Mouse (Mus musculus) MEL (cell line): ENCODE results near the gene Ttc24. TPM values are rescaled to one million over a fixed set of nuclear protein-coding genes. Genes with fewer than 3 reads are reported as not detected.
A peak's percentile ranks its signal among the peaks of the same experiment; 100 is the strongest.

Source experiments
- DNase-seq: peaks from one replicate; pipeline ENCODE4 v3.0.0; 2011; ENCODE audit warnings: low read depth, low spot score
- H3K27ac ChIP-seq: 2 replicates; pipeline ENCODE4 v1.5.1; 2012; ENCODE audit warnings: low read depth, mild to moderate bottlenecking, control low read depth, low read length, moderate library complexity; ENCODE audit not compliant: control insufficient read depth
- H3K27me3 ChIP-seq, 2 experiments: fragments of 150-350 bp in 1 of 2; sonication (generic) in 1 of 2; 2 replicates each; pipeline ENCODE4 v1.6.1; 2012; ENCODE audit warnings: low read length in 2 of 2, mild to moderate bottlenecking in 2 of 2, improper control_type of control experiment in 1 of 2, moderate library complexity in 1 of 2; ENCODE audit not compliant: insufficient read depth in 2 of 2, control insufficient read depth in 1 of 2
- H3K36me3 ChIP-seq, 2 experiments: 2 replicates each; pipeline ENCODE4 v1.6.1; 2012 to 2014; ENCODE audit warnings: low read length in 2 of 2, improper control_type of control experiment in 1 of 2, inconsistent platforms in 1 of 2, mild to moderate bottlenecking in 1 of 2; ENCODE audit not compliant: insufficient read depth in 2 of 2, control insufficient read depth in 1 of 2
- H3K4me1 ChIP-seq, 2 experiments: fragments of 150-350 bp in 1 of 2; sonication (generic) in 1 of 2; 2 replicates each; pipeline ENCODE4 v1.6.1; 2012; ENCODE audit warnings: low read length in 2 of 2, improper control_type of control experiment in 1 of 2, mild to moderate bottlenecking in 1 of 2; ENCODE audit not compliant: insufficient read depth in 2 of 2, control insufficient read depth in 1 of 2
- H3K4me3 ChIP-seq, 2 experiments: fragments of 150-350 bp in 1 of 2; sonication (generic) in 1 of 2; 2 replicates each; pipeline ENCODE4 v1.5.1; 2012; ENCODE audit warnings: low read depth in 2 of 2, low read length in 2 of 2, mild to moderate bottlenecking in 2 of 2, moderate library complexity in 2 of 2, control low read depth in 1 of 2, improper control_type of control experiment in 1 of 2; ENCODE audit not compliant: control insufficient read depth in 1 of 2, insufficient read depth in 1 of 2
- H3K79me2 ChIP-seq: 2 replicates; pipeline ENCODE4 v1.6.1; 2012; ENCODE audit warnings: mild to moderate bottlenecking, low read length, moderate library complexity; ENCODE audit not compliant: control insufficient read depth, poor library complexity, insufficient read depth
- H3K9ac ChIP-seq: 2 replicates; pipeline ENCODE4 v1.6.1; 2012; ENCODE audit warnings: low read depth, mild to moderate bottlenecking, control low read depth, low read length, moderate library complexity; ENCODE audit not compliant: control insufficient read depth, poor library complexity, severe bottlenecking
- H3K9me3 ChIP-seq: fragments of 150-350 bp; sonication (generic); replicated peaks from 2 replicates; pipeline ENCODE4 v1.6.1; 2012; ENCODE audit warnings: mild to moderate bottlenecking, low read length, improper control_type of control experiment, moderate library complexity; ENCODE audit not compliant: insufficient read depth
- BHLHE40 ChIP-seq: IDR thresholded peaks from 2 replicates; pipeline ENCODE4 v1.6.1; 2012; ENCODE audit warnings: low read depth, mild to moderate bottlenecking, inconsistent platforms, low read length, improper control_type of control experiment, borderline replicate concordance
- CHD1 ChIP-seq: IDR thresholded peaks from 2 replicates; pipeline ENCODE4 v1.6.1; 2012; ENCODE audit warnings: low read depth, mild to moderate bottlenecking, inconsistent platforms, low read length, improper control_type of control experiment
- CTCF ChIP-seq, 3 experiments: IDR thresholded peaks in 2 of 3; conservative IDR thresholded peaks in 1 of 3; 2 replicates each; pipeline ENCODE4 v1.5.1; 2011 to 2012; ENCODE audit warnings: low read length in 3 of 3, low read depth in 2 of 3, mild to moderate bottlenecking in 2 of 3, improper control_type of control experiment in 1 of 3, inconsistent platforms in 1 of 3, mixed read lengths in 1 of 3, moderate library complexity in 1 of 3; ENCODE audit not compliant: control insufficient read depth in 1 of 3, insufficient read depth in 1 of 3, poor library complexity in 1 of 3, severe bottlenecking in 1 of 3
- E2F4 ChIP-seq: IDR thresholded peaks from 2 replicates; pipeline ENCODE4 v1.6.1; 2011; ENCODE audit warnings: low read depth, low read length, improper control_type of control experiment, borderline replicate concordance
- ELF1 ChIP-seq: IDR thresholded peaks from 2 replicates; pipeline ENCODE4 v1.6.1; 2014; ENCODE audit warnings: low read depth, mild to moderate bottlenecking, inconsistent platforms, low read length, improper control_type of control experiment, moderate library complexity
- EP300 ChIP-seq, 2 experiments: IDR thresholded peaks; 2 replicates each; pipeline ENCODE4 v1.6.1; 2011; ENCODE audit warnings: improper control_type of control experiment in 2 of 2, low read length in 2 of 2, low read depth in 1 of 2, mild to moderate bottlenecking in 1 of 2
- ETS1 ChIP-seq: IDR thresholded peaks from 2 replicates; pipeline ENCODE4 v1.6.1; 2012; ENCODE audit warnings: low read depth, mild to moderate bottlenecking, inconsistent platforms, low read length, improper control_type of control experiment, moderate library complexity
- GABPA ChIP-seq: IDR thresholded peaks from 2 replicates; pipeline ENCODE4 v1.6.1; 2012; ENCODE audit warnings: low read depth, mild to moderate bottlenecking, inconsistent platforms, low read length, improper control_type of control experiment, moderate library complexity
- HCFC1 ChIP-seq: IDR thresholded peaks from 2 replicates; pipeline ENCODE4 v1.6.1; 2012; ENCODE audit warnings: low read depth, mild to moderate bottlenecking, inconsistent platforms, low read length, improper control_type of control experiment, moderate library complexity
- JUND ChIP-seq: IDR thresholded peaks from 2 replicates; pipeline ENCODE4 v1.6.1; 2011; ENCODE audit warnings: low read depth, mild to moderate bottlenecking, improper control_type of control experiment, low read length
- KAT2A ChIP-seq: conservative IDR thresholded peaks from 2 replicates; pipeline ENCODE4 v1.6.1; 2012; ENCODE audit warnings: low read depth, low read length, improper control_type of control experiment, inconsistent platforms
- MAX ChIP-seq: IDR thresholded peaks from 2 replicates; pipeline ENCODE4 v1.6.1; 2011; ENCODE audit warnings: low read length, improper control_type of control experiment
- MAZ ChIP-seq: IDR thresholded peaks from 2 replicates; pipeline ENCODE4 v1.6.1; 2012; ENCODE audit warnings: low read depth, mild to moderate bottlenecking, inconsistent platforms, low read length, improper control_type of control experiment
- MEF2A ChIP-seq: IDR thresholded peaks from 2 replicates; pipeline ENCODE4 v1.6.1; 2014; ENCODE audit warnings: low read depth, mild to moderate bottlenecking, inconsistent platforms, low read length, improper control_type of control experiment; ENCODE audit not compliant: poor library complexity, insufficient replicate concordance, severe bottlenecking; ENCODE audit errors: extremely low read depth
- MXI1 ChIP-seq: IDR thresholded peaks from 2 replicates; pipeline ENCODE4 v1.6.1; 2011; ENCODE audit warnings: mild to moderate bottlenecking, low read depth, low read length, improper control_type of control experiment
- MYC ChIP-seq: IDR thresholded peaks from 2 replicates; pipeline ENCODE4 v1.6.1; 2011; ENCODE audit warnings: low read depth, mild to moderate bottlenecking, low read length, improper control_type of control experiment, moderate library complexity
- NRF1 ChIP-seq: IDR thresholded peaks from 2 replicates; pipeline ENCODE4 v1.6.1; 2014; ENCODE audit warnings: low read depth, mild to moderate bottlenecking, inconsistent platforms, low read length, improper control_type of control experiment, moderate library complexity; ENCODE audit not compliant: poor library complexity, insufficient read depth, severe bottlenecking
- POLR2AphosphoS2 ChIP-seq: IDR thresholded peaks from 2 replicates; pipeline ENCODE4 v1.6.1; 2011; ENCODE audit warnings: low read length, improper control_type of control experiment
- POLR2AphosphoS5 ChIP-seq: IDR thresholded peaks from 2 replicates; pipeline ENCODE4 v1.6.1; 2012; ENCODE audit warnings: low read depth, borderline replicate concordance, mild to moderate bottlenecking, inconsistent platforms, low read length, moderate library complexity, mixed read lengths
- RAD21 ChIP-seq: IDR thresholded peaks from 2 replicates; pipeline ENCODE4 v1.6.1; 2011; ENCODE audit warnings: mild to moderate bottlenecking, low read depth, low read length, improper control_type of control experiment
- RCOR1 ChIP-seq: IDR thresholded peaks from 2 replicates; pipeline ENCODE4 v1.6.1; 2012; ENCODE audit warnings: low read depth, mild to moderate bottlenecking, inconsistent platforms, low read length, improper control_type of control experiment
- SMC3 ChIP-seq: IDR thresholded peaks from 2 replicates; pipeline ENCODE4 v1.6.1; 2011; ENCODE audit warnings: low read depth, low read length, improper control_type of control experiment
- TCF12 ChIP-seq: IDR thresholded peaks from 2 replicates; pipeline ENCODE4 v1.6.1; 2014; ENCODE audit warnings: low read depth, mild to moderate bottlenecking, inconsistent platforms, low read length, improper control_type of control experiment, moderate library complexity
- UBTF ChIP-seq: IDR thresholded peaks from 2 replicates; pipeline ENCODE4 v1.6.1; 2012; ENCODE audit warnings: low read depth, mild to moderate bottlenecking, inconsistent platforms, low read length, improper control_type of control experiment, moderate library complexity, borderline replicate concordance; ENCODE audit not compliant: insufficient read depth
- USF1 ChIP-seq: IDR thresholded peaks from 2 replicates; pipeline ENCODE4 v1.6.1; 2014; ENCODE audit warnings: low read depth, mild to moderate bottlenecking, inconsistent platforms, low read length, improper control_type of control experiment, moderate library complexity
- USF2 ChIP-seq, 2 experiments: IDR thresholded peaks; 2 replicates each; pipeline ENCODE4 v1.6.1; 2011 to 2012; ENCODE audit warnings: improper control_type of control experiment in 2 of 2, low read length in 2 of 2, borderline replicate concordance in 1 of 2, inconsistent platforms in 1 of 2, low read depth in 1 of 2, mild to moderate bottlenecking in 1 of 2; ENCODE audit not compliant: insufficient read depth in 1 of 2
- ZC3H11A ChIP-seq: IDR thresholded peaks from 2 replicates; pipeline ENCODE4 v1.6.1; 2012; ENCODE audit warnings: low read depth, mild to moderate bottlenecking, inconsistent platforms, low read length, improper control_type of control experiment
- ZKSCAN1 ChIP-seq: IDR thresholded peaks from 2 replicates; pipeline ENCODE4 v1.6.1; 2012; ENCODE audit warnings: low read depth, mild to moderate bottlenecking, inconsistent platforms, low read length, improper control_type of control experiment, moderate library complexity
- ZNF384 ChIP-seq: IDR thresholded peaks from 2 replicates; pipeline ENCODE4 v1.6.1; 2012; ENCODE audit warnings: low read depth, mild to moderate bottlenecking, inconsistent platforms, low read length, improper control_type of control experiment
- polyA plus RNA-seq, 2 experiments: library from polyadenylated mRNA; stranded (reverse) in 1 of 2; unstranded in 1 of 2; fragments of >175 nt in 1 of 2; fragments of >200 nt in 1 of 2; gene quantifications; 2 replicates each; pipeline versions ENCODE4 v1.2.1 to v1.2.4; 2012; ENCODE audit warnings: low replicate concordance in 2 of 2, low read depth in 1 of 2; ENCODE audit not compliant: insufficient read length in 2 of 2, insufficient read depth in 1 of 2, missing spikeins in 1 of 2
- total RNA-seq: library from RNA; depleted of rRNA; stranded (reverse); fragments of 300-350 nt; gene quantifications from 2 replicates; pipeline ENCODE4 v1.2.3, GENCODE M21; 2012

The Ttc24 gene
- total and polyA plus RNA-seq, 3 experiments = not detected

DNA sequence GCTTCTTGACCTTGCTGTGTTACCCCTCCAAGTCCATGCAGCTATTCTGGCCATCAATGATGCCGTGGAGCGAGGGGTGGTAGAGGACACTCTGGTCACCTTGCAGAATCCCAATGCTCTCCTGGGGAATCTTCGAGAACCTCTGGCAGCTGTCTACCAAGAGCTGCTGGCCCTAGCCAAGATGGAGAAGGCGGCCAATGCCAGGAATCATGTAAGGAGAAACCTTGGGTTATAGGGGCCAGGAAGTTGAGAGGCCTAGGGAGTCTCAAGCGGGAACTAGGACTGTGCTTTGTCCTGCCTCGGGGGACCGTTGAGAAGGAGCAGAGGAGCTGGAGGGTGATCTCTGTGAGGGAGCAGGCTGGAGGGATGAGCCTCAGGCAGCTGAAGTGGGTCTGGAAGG, 12.0 kb upstream of the Ttc24 start:
- H3K36me3 ChIP-seq = peaks cover 0 to 2% of the 10 kb centered on the region in 2 experiments; a peak in 2 of 4 replicates
- H3K27me3 ChIP-seq = no peaks in the 10 kb centered on the region
- H3K4me3 ChIP-seq = no peak overlapping the region
- H3K79me2 ChIP-seq = no peaks in the 10 kb centered on the region
- TF ChIP-seq POLR2AphosphoS2 = no peak
- no peak for TF ChIP-seq NRF1
- TF ChIP-seq JUND = no peak
- no peak for TF ChIP-seq GABPA
- TF ChIP-seq KAT2A = no peak
- TF ChIP-seq RCOR1 = no peak
- no peak for TF ChIP-seq CTCF (IDR thresholded peaks at IDR 0.05 in 2 of 3, conservative IDR thresholded peaks at IDR 0.05 in 1 of 3; ENCODE audit: control insufficient read depth in 1 of 3, insufficient read depth in 1 of 3, low read depth in 2 of 3, low read length in 3 of 3, poor library complexity in 1 of 3, severe bottlenecking in 1 of 3)
- no peak for TF ChIP-seq UBTF
- TF ChIP-seq USF2 (IDR thresholded peaks at IDR 0.05; ENCODE audit: borderline replicate concordance in 1 of 2, insufficient read depth in 1 of 2, low read depth in 1 of 2, low read length in 2 of 2) = no peak
- TF ChIP-seq RAD21 = no peak
- no peak for TF ChIP-seq ZNF384
- no peak for TF ChIP-seq CHD1
- TF ChIP-seq BHLHE40 = no peak
- TF ChIP-seq HCFC1 = no peak
- no peak for TF ChIP-seq MXI1
- no peak for TF ChIP-seq SMC3
- TF ChIP-seq EP300 (IDR thresholded peaks at IDR 0.05; ENCODE audit: low read depth in 1 of 2, low read length in 2 of 2) = no peak
- no peak overlapping the region for H3K9ac ChIP-seq
- no peak overlapping the region for H3K27ac ChIP-seq
- no peaks in the 10 kb centered on the region for H3K9me3 ChIP-seq
- H3K4me1 ChIP-seq = no peaks in the 10 kb centered on the region
- no peak for DNase-seq

DNA sequence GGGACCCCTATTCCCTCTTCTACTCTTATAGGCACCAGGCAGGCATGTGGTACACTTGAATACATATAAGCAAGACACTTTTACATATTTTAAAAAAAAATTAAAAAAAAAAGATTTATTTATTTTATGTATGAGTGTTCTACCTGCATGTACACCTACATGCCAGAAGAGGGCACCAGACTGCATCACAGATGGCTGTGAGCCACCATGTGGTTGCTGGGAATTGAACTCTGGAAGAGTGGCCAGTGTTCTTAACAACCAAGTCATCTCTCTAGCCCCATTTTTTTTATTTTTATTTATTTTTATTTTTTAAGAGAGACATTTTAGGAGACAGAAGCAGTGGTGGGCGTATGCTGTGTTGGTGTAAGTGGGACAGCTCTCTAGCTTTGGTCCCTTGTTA, 9.6 kb upstream of the Ttc24 start:
- Histone ChIP-seq H3K9ac (no peak overlapping the region), H3K27ac (no peak overlapping the region), H3K27me3 (no peaks in the 10 kb centered on the region), H3K4me1 (peaks cover 2 to 5% of the 10 kb centered on the region in 2 experiments), H3K9me3 (no peaks in the 10 kb centered on the region), H3K36me3 (peaks cover 2 to 3% of the 10 kb centered on the region in 2 experiments), H3K79me2 (peaks cover 7% of the 10 kb centered on the region), H3K4me3 (no peak overlapping the region)
- peak; percentile 75 for DNase-seq
- TF ChIP-seq ETS1 (no peak), MAZ (no peak), ELF1 (no peak), ZC3H11A (peak; percentile 72), BHLHE40 (no peak), UBTF (no peak), POLR2AphosphoS5 (no peak), MAX (peak; percentile 20; the same call in 1 of the 2 replicates), MEF2A (no peak), TCF12 (no peak), MXI1 (peak; percentile 54; the same call in 1 of the 2 replicates), ZKSCAN1 (no peak), USF1 (no peak), MYC (peak; percentile 98), JUND (no peak), GABPA (no peak), CTCF (IDR thresholded peaks at IDR 0.05 in 2 of 3, conservative IDR thresholded peaks at IDR 0.05 in 1 of 3; ENCODE audit: control insufficient read depth in 1 of 3, insufficient read depth in 1 of 3, low read depth in 2 of 3, low read length in 3 of 3, poor library complexity in 1 of 3, severe bottlenecking in 1 of 3) (peak; percentile 78 to 82 (median 80)), NRF1 (no peak), ZNF384 (peak; percentile 91), CHD1 (no peak), E2F4 (no peak)
